Mouse (Mus musculus): ENCODE results near the gene Rnase13. TPM values are rescaled to one million over a fixed set of nuclear protein-coding genes. Genes with fewer than 3 reads are reported as not detected.
A peak's percentile ranks its signal among the peaks of the same experiment; 100 is the strongest.

The Rnase13 gene
- polyA plus RNA-seq, 1 experiment from 2014 or later, result not detected

DNA sequence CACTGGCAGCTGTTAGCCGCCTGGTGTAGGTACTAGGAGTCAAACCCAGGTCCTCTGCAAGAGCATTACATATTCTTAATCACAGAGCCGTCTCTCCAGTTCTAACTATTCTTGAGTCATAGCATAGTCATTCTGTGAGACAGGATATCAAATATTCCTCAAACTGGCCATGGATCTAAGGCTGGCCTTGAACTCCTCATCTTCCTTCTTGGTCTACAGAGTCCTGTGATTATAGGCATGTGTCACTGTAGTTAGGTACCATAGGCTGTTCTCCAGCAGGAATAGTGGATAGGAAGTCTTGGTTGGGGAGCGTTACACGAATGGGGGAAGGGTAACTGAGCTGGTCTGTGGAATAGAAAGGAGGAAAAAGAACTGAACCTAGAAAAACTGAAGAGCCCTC lies 6.0 kb downstream of the Rnase13 start:
- H3K9ac ChIP-seq (ENCODE audit: low read depth, low read length), result no peak overlapping the region
- 90% methylated on average over 4 of the region's 4 CpGs for WGBS
- ATAC-seq, result no peak

DNA sequence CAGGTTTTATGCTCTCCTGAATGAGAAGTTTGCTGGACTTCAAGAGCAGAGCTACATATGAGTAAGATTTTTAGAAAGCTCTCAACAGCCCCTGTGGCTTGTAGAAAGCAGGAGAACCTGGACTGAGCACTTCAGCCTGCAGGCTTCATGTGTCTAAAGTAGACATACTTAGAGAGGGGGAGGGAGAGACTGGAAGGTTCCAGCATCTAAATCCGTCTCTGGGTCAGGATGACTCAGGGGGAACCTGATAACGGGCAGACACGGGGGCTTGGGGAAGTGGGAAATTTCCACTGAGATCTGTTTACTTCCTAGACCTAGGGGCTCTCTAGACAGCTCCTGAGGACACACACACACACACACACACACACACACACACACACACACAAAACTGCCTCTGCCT lies 7.5 kb downstream of the Rnase13 start:
- no peak overlapping the region for H3K4me3 ChIP-seq (ENCODE audit: low read length)
- no peaks in the 10 kb centered on the region for H3K27me3 ChIP-seq (replicated peaks; ENCODE audit: control insufficient read depth, insufficient read depth, low read length)
- H3K9ac ChIP-seq (ENCODE audit: low read depth, low read length), result no peak overlapping the region
- no peaks in the 10 kb centered on the region for H3K36me3 ChIP-seq (ENCODE audit: control insufficient read depth, insufficient read depth, low read length)
- peak overlapping the region; percentile 86 for H3K27ac ChIP-seq (ENCODE audit: low read depth, low read length)
- H3K4me1 ChIP-seq (ENCODE audit: control insufficient read depth, insufficient read depth, low read depth, low read length), result peaks cover 10% of the 10 kb centered on the region
- no peak overlapping the region for H3K4me2 ChIP-seq (ENCODE audit: low read length)
- 34% methylated on average over 3 of the region's 3 CpGs for WGBS
- no peaks in the 10 kb centered on the region for H3K9me3 ChIP-seq (ENCODE audit: control insufficient read depth, low read length)
- no peak for ATAC-seq

More for the DNA sequence above, 6.0 kb downstream of the Rnase13 start:
- Histone ChIP-seq H3K4me1 (ENCODE audit: control insufficient read depth, insufficient read depth, low read depth, low read length) (peaks cover 10% of the 10 kb centered on the region), H3K4me3 (ENCODE audit: low read length) (no peak overlapping the region), H3K9me3 (ENCODE audit: control insufficient read depth, low read length) (no peaks in the 10 kb centered on the region), H3K27me3 (replicated peaks; ENCODE audit: control insufficient read depth, insufficient read depth, low read length) (no peaks in the 10 kb centered on the region), H3K36me3 (ENCODE audit: control insufficient read depth, insufficient read depth, low read length) (no peaks in the 10 kb centered on the region), H3K4me2 (ENCODE audit: low read length) (no peak overlapping the region), H3K27ac (ENCODE audit: low read depth, low read length) (no peak overlapping the region)

DNA sequence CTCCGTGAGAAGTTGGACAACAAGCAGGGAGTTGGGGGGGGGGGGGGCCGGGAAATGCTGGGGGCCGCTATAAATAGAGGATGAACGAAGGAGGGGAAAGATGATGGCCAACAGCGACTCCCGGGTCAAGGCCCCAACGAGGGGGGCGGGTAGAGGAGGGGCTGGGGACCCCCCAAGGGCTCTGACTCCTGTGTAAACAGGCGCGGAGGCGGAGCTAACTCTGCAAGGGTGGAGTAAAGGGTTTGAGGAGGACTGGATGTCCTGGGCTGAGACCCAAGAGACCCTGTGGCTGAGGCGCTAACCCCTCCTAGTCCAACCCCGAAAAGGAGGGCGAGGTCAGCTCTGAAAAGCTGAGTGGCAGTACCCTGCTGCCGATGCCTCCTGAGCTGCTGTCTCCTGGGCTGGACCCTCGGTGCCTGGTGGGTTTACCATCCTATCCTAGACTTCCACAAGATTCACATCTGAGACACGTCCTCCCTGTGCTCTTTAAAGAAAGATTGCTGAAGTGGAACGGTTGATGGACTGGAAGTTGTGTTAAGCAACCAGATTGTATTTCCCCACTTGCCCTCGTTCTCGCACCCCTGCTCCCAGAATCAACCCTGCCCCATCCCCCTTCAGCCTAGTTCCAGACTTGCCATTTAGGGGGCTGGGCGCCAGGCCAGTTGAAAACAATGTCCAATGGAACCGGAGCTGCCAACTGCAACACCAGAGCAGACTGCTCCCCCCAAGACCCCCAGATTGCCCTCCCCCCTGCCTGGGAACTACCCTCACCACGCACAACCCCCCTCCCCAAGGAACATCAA lies 8.4 kb downstream of the Rnase13 start, which contains the start of gene Ndrg2:
Gene Ndrg2 (minus strand): TSS at position 199 of the 803 bp plus-strand sequence.
- ATAC-seq, result peak; percentile 82
- Histone ChIP-seq H3K4me1 (ENCODE audit: control insufficient read depth, insufficient read depth, low read depth, low read length) (peaks cover 10% of the 10 kb centered on the region), H3K4me3 (ENCODE audit: low read length) (peak within 1 kb of the TSS; percentile 71), H3K9ac (ENCODE audit: low read depth, low read length) (peak within 1 kb of the TSS; percentile 85), H3K9me3 (ENCODE audit: control insufficient read depth, low read length) (no peaks in the 10 kb centered on the region), H3K4me2 (ENCODE audit: low read length) (peak within 1 kb of the TSS; percentile 99), H3K27ac (ENCODE audit: low read depth, low read length) (peak within 1 kb of the TSS; percentile 86), H3K27me3 (replicated peaks; ENCODE audit: control insufficient read depth, insufficient read depth, low read length) (no peaks in the 10 kb centered on the region), H3K36me3 (ENCODE audit: control insufficient read depth, insufficient read depth, low read length) (0 out of 2 replicates have a peak, but pooled peaks cover 2% of the 10 kb centered on the region)
- whole genome bisulfite sequencing, result under 1% methylated on average over 20 of the region's 23 CpGs

DNA sequence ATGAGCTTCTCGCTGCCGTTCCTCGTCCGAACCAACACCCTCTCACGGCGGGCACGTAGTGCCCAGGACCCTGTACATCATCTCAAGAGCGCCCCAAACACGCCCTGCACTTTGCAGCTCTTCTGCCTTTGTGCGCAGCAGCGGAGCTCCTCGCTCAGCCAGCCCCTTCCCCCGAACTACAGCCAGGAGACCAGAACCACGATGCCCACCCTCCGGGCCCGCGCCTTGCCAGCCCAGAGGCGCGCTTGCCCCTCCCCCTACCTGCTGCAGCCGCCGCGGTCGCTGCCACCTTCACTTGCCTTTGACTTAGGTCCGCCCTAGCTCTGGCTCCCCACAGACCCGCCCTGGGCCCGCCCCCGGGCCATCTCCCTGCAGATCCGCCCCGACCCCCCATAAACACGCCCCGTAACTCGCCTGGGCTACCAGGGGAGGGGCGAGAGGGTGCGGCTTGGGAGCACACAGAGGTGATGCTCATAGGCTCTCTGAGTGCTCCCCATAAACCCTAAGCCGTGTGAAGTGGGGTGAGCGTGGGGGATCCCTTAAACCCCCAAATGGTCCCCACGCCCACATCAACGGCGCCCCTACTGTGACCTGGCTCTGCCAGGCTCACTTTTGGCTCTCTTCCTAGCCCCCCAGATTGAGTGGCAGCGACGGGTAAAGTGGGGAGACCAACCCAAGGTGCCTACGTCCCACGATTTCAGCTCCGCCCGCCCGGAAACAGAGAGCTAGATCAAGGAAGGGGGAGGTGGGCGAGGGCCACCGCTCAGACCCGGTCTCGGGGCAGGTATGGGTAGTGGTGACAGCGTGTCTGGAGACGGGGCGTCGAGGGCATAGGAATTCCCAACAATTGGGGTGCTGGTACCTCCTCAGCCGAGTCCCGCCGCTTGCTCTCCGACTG lies 9.3 kb downstream of the Rnase13 start:
- Histone ChIP-seq H3K4me1 (ENCODE audit: control insufficient read depth, insufficient read depth, low read depth, low read length) (peaks cover 10% of the 10 kb centered on the region), H3K9me3 (ENCODE audit: control insufficient read depth, low read length) (no peaks in the 10 kb centered on the region), H3K4me2 (ENCODE audit: low read length) (peak overlapping the region; percentile 99), H3K36me3 (ENCODE audit: control insufficient read depth, insufficient read depth, low read length) (peaks cover 5% of the 10 kb centered on the region; the same call in 1 of the 2 replicates), H3K27ac (ENCODE audit: low read depth, low read length) (peak overlapping the region; percentile 86), H3K4me3 (ENCODE audit: low read length) (peak overlapping the region; percentile 71), H3K27me3 (replicated peaks; ENCODE audit: control insufficient read depth, insufficient read depth, low read length) (no peaks in the 10 kb centered on the region), H3K9ac (ENCODE audit: low read depth, low read length) (peak overlapping the region; percentile 85)
- peak; percentile 81 for ATAC-seq
- 1% methylated on average over 57 of the region's 58 CpGs for WGBS

DNA sequence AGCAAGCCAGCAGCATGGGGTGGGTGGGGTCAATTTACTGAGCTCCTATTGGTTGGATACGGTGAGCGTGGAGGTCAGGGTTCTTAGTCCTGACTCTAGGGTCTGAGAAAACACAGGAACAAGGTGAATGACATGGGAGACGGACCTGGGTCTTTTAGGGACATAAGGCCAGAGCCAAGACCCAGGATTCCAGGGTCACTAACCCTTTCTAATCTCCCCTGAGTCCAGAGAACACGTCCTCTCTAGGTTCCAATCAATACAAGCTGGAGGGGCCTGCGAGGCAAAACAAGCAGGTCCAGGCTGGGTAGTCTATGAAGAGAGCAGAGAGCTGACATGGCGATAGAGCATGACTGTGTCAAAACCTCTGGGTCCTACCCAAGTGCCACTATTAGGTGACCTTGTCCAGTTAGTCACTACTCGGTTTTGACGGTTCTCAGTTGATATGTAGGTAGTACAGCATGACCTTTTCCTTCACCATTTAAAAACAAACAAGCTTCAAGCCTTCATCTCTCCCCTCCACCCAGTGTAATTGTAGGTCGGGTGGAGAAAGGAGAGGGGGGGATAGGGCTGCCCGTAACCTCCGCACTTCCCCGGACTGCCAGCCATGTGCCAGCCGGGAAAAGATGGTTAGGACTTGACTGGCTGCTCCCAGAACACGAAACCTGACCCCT lies 10.0 kb downstream of the Rnase13 start:
- Histone ChIP-seq H3K4me1 (ENCODE audit: control insufficient read depth, insufficient read depth, low read depth, low read length) (peaks cover 10% of the 10 kb centered on the region), H3K9me3 (ENCODE audit: control insufficient read depth, low read length) (no peaks in the 10 kb centered on the region), H3K4me2 (ENCODE audit: low read length) (peak overlapping the region; percentile 99), H3K4me3 (ENCODE audit: low read length) (peak overlapping the region; percentile 71), H3K27ac (ENCODE audit: low read depth, low read length) (peak overlapping the region; percentile 86), H3K36me3 (ENCODE audit: control insufficient read depth, insufficient read depth, low read length) (peaks cover 9% of the 10 kb centered on the region; the same call in 1 of the 2 replicates), H3K27me3 (replicated peaks; ENCODE audit: control insufficient read depth, insufficient read depth, low read length) (no peaks in the 10 kb centered on the region), H3K9ac (ENCODE audit: low read depth, low read length) (peak overlapping the region; percentile 85)
- peak; percentile 10 for ATAC-seq
- 5% methylated on average over 14 of the region's 14 CpGs for WGBS

DNA sequence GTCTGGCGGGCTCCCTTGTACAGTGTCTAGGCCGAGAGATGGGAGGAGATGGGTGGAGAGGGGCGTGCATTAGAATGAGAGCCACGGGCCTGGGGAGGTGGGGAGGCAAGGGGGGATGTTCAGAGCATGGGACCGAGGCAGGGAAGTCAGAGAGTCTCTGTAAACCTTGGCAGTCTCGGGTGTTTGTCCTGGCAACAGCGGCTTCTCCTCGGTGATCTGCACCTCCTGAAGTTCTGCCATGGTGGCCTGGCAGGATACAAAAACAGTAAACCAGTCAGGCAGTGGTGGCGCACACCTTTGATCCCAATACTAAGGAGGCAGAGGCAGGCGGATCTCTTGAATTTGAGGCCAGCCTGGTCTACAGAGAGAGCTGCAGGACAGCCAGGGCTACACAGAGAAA lies 11.3 kb downstream of the Rnase13 start:
- Histone ChIP-seq H3K4me1 (ENCODE audit: control insufficient read depth, insufficient read depth, low read depth, low read length) (peaks cover 10% of the 10 kb centered on the region), H3K4me3 (ENCODE audit: low read length) (peak overlapping the region; percentile 71), H3K27ac (ENCODE audit: low read depth, low read length) (no peak overlapping the region), H3K36me3 (ENCODE audit: control insufficient read depth, insufficient read depth, low read length) (peaks cover 12% of the 10 kb centered on the region; the same call in 1 of the 2 replicates), H3K9me3 (ENCODE audit: control insufficient read depth, low read length) (no peaks in the 10 kb centered on the region), H3K9ac (ENCODE audit: low read depth, low read length) (peak overlapping the region; percentile 2), H3K4me2 (ENCODE audit: low read length) (peak overlapping the region; percentile 99), H3K27me3 (replicated peaks; ENCODE audit: control insufficient read depth, insufficient read depth, low read length) (no peaks in the 10 kb centered on the region)
- no peak for ATAC-seq
- 68% methylated on average over 10 of the region's 10 CpGs for WGBS

DNA sequence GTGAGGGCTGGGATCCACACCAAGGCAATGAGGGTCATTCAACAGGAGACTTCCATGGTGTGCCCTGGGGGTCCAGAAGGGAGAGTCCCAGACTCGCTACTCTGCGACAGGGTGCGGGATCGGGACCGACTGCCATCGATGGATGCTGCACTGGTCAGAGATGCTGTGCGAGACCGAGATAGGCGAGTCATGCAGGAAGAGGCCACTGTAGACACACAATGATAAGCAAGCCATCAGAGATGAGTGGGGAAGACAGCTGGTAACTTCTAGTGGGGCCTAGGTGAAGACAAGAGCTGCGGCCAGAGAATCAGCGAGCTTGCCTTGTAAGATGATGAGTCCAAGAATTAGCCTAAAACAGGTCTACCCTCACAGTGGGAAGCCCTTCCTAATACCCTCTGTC lies 16.5 kb downstream of the Rnase13 start:
- H3K27me3 ChIP-seq (replicated peaks; ENCODE audit: control insufficient read depth, insufficient read depth, low read length), result no peaks in the 10 kb centered on the region
- H3K4me1 ChIP-seq (ENCODE audit: control insufficient read depth, insufficient read depth, low read depth, low read length), result no peaks in the 10 kb centered on the region
- H3K4me3 ChIP-seq (ENCODE audit: low read length), result no peak overlapping the region
- ATAC-seq, result no peak
- WGBS, result 96% methylated on average over 11 of the region's 11 CpGs
- H3K27ac ChIP-seq (ENCODE audit: low read depth, low read length), result no peak overlapping the region
- H3K36me3 ChIP-seq (ENCODE audit: control insufficient read depth, insufficient read depth, low read length), result peaks cover 12% of the 10 kb centered on the region; the same call in 1 of the 2 replicates
- H3K9me3 ChIP-seq (ENCODE audit: control insufficient read depth, low read length), result no peaks in the 10 kb centered on the region
- no peak overlapping the region for H3K9ac ChIP-seq (ENCODE audit: low read depth, low read length)
- H3K4me2 ChIP-seq (ENCODE audit: low read length), result no peak overlapping the region

DNA sequence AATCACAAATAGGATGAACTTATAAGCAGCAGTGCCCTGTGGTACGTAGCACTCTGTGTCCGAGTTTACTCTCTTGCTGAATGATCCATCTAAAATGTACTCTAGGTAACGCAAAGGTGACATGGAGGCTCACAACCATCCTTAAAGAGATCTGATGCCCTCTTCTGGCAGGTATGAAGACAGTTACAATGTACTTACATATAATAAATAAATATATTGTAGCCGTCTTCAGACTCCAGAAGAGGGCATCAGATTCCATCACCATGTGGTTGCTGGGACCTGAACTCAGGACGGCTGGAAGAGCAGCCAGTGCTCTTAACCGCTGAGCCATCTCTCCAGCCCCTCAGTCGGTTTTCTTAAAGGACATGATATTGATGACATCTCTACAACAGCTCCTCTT lies 17.9 kb downstream of the Rnase13 start:
- H3K27me3 ChIP-seq (replicated peaks; ENCODE audit: control insufficient read depth, insufficient read depth, low read length), result no peaks in the 10 kb centered on the region
- no peak overlapping the region for H3K4me3 ChIP-seq (ENCODE audit: low read length)
- H3K9me3 ChIP-seq (ENCODE audit: control insufficient read depth, low read length), result no peaks in the 10 kb centered on the region
- H3K36me3 ChIP-seq (ENCODE audit: control insufficient read depth, insufficient read depth, low read length), result peaks cover 10% of the 10 kb centered on the region; the same call in 1 of the 2 replicates
- no peak for ATAC-seq
- 71% methylated on average over 7 of the region's 7 CpGs for WGBS
- no peaks in the 10 kb centered on the region for H3K4me1 ChIP-seq (ENCODE audit: control insufficient read depth, insufficient read depth, low read depth, low read length)
- H3K9ac ChIP-seq (ENCODE audit: low read depth, low read length), result no peak overlapping the region
- no peak overlapping the region for H3K4me2 ChIP-seq (ENCODE audit: low read length)
- H3K27ac ChIP-seq (ENCODE audit: low read depth, low read length), result no peak overlapping the region

All from hindbrain, embryonic 16.5 days (tissue).